Comparison of ENCODE assay signal across 9 mouse cellular contexts in the genomic region with DNA sequence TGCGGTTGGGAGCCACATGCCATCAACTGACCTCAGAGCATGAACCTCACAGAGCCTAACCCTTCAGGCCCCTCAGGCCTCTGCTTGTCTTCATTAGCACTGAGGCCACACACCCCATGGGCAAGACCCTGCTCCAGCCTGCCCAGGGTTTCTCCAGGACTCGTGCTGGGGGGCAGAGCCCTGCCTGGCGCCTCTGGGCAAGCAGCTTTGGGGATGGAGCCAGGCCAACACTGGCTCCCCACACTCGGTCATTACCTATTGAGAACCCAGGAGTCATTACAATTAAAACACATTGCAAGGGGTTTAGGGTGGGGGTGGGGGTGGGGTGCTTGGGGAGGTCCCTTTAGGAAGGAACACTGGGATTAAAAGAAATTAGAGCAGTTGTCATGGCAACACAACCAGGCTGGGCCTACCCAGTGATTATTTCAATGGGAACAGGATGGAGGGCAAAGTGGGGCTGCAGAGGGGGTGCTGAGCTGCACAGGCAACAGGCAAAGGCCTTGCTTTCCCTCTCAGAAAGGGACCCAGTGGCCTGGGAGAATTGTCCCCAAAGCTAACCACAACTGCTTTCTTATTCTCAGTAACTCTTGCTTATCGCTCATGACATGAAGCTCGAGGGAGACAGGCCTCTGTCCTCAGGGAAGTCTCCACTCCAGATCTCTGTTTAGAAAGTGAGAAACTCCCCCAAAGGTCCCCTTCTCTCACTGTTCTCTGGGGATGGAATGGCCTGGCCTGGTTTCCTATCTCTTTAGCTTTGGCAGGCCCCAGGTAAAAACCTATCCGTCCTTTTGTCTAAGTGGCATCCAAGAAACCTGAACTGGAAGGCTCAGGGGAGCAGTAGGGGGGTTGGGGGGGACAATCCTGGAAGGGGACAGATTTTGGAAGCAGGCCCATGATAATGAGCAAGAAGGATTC.
DNase-seq lines count a peak whose midpoint lies in the region; ATAC-seq lines count a peak whose summit lies in the region.
"Had no signal": no experiment of that assay in that cellular context is flagged by ENCODE, and none has a peak within 500 bp of the region (broad histone marks: within the 10 kb centered on the region; RNA-seq: fewer than 3 reads in every experiment).

No protein-coding gene starts in this region.

- 0 out of 2 replicates have a peak overlapping the region, but pooled peaks have one; percentile 7 for H3K9ac ChIP-seq in embryonic facial prominence, embryonic 13.5 days
- no peak overlapping the region; the same call in 1 of the 2 replicates for H3K9ac ChIP-seq in midbrain, embryonic 14.5 days (replicated peaks; ENCODE audit: low read length)

- H3K4me3 ChIP-seq in embryonic facial prominence, embryonic 13.5 days: no peak overlapping the region
- H3K4me3 ChIP-seq in midbrain, embryonic 14.5 days (replicated peaks; ENCODE audit: low read depth, low read length): no peak overlapping the region

- H3K27me3 ChIP-seq in embryonic facial prominence, embryonic 13.5 days: 0 out of 2 replicates have a peak, but pooled peaks cover 9% of the 10 kb centered on the region
- H3K27me3 ChIP-seq in midbrain, embryonic 14.5 days (ENCODE audit: control insufficient read depth, insufficient read depth, low read length): no peaks in the 10 kb centered on the region

- H3K36me3 ChIP-seq in embryonic facial prominence, embryonic 13.5 days: no peaks in the 10 kb centered on the region
- no peaks in the 10 kb centered on the region for H3K36me3 ChIP-seq in midbrain, embryonic 14.5 days (ENCODE audit: control insufficient read depth, insufficient read depth, low read length)

- no peak for ATAC-seq in embryonic facial prominence, embryonic 13.5 days (ENCODE audit: insufficient number of reproducible peaks, insufficient read depth, low FRiP score, low TSS enrichment, low read depth)
- ATAC-seq in midbrain, embryonic 14.5 days (ENCODE audit: low FRiP score, low TSS enrichment): peak; percentile 73

- DNase-seq in R1 (ENCODE audit: low read depth, low spot score): peak; percentile 33
- peak; percentile 54 to 67 for DNase-seq in layer of hippocampus, adult 8-10 months (ENCODE audit: low spot score in 2 of 2)
- DNase-seq in midbrain, embryonic 14.5 days: peak; percentile 77
- no peak for DNase-seq in adrenal gland, postnatal 25 days
- DNase-seq in urinary bladder, adult 18-20 months (ENCODE audit: low spot score in 2 of 2): no peak
- DNase-seq in urinary bladder, adult 2 months (ENCODE audit: low spot score): no peak
- no peak for DNase-seq in c-Kit-positive CD71-positive TER-119-positive erythroid progenitor cells, embryonic 14.5 days (ENCODE audit: low spot score)
- DNase-seq: heart, adult 18-20 months had no signal

- peaks cover 58% of the 10 kb centered on the region for H3K4me1 ChIP-seq in embryonic facial prominence, embryonic 13.5 days
- peaks cover 31% of the 10 kb centered on the region for H3K4me1 ChIP-seq in midbrain, embryonic 14.5 days (ENCODE audit: control insufficient read depth, insufficient read depth, low read length)

- WGBS in embryonic facial prominence, embryonic 13.5 days: 35% methylated on average over 7 of the region's 7 CpGs
- WGBS in midbrain, embryonic 14.5 days: 16% methylated on average over 7 of the region's 7 CpGs

- H3K27ac ChIP-seq in embryonic facial prominence, embryonic 13.5 days: peak overlapping the region; percentile 16; the same call in 1 of the 2 replicates
- H3K27ac ChIP-seq in midbrain, embryonic 14.5 days (replicated peaks; ENCODE audit: low read depth, low read length): peak overlapping the region; percentile 28; the same call in 1 of the 2 replicates

- peak overlapping the region; percentile 24 for H3K4me2 ChIP-seq in embryonic facial prominence, embryonic 13.5 days
- 0 out of 2 replicates have a peak overlapping the region, but pooled peaks have one; percentile 1 for H3K4me2 ChIP-seq in midbrain, embryonic 14.5 days (ENCODE audit: low read length)

- no peaks in the 10 kb centered on the region for H3K9me3 ChIP-seq in embryonic facial prominence, embryonic 13.5 days
- no peaks in the 10 kb centered on the region for H3K9me3 ChIP-seq in midbrain, embryonic 14.5 days (ENCODE audit: control insufficient read depth, low read length)

Comparison
In these comparisons a context has a peak if more than half of its experiments do, and no peak if none do; other contexts are left out.
1. DNase-seq: peak in R1 (single experiment), layer of hippocampus, adult 8-10 months (2 of 2) and midbrain, embryonic 14.5 days (single experiment); none in adrenal gland, postnatal 25 days (single experiment), urinary bladder, adult 18-20 months (0 of 2), urinary bladder, adult 2 months (single experiment) and c-Kit-positive CD71-positive TER-119-positive erythroid progenitor cells, embryonic 14.5 days (single experiment).